Mouse (Mus musculus): Measurements from ENCODE around the gene Gsta4. TPM values are rescaled to one million over a fixed set of nuclear protein-coding genes. Genes with fewer than 3 reads are reported as not detected.
"Not testable (repeated sequence)": the region's sequence is repeated elsewhere in the genome, so short reads cannot be mapped to it uniquely, and the experiment has no call there.

Gene Gsta4
- polyA plus RNA-seq, 1 experiment from 2014 or later: 106 TPM

DNA sequence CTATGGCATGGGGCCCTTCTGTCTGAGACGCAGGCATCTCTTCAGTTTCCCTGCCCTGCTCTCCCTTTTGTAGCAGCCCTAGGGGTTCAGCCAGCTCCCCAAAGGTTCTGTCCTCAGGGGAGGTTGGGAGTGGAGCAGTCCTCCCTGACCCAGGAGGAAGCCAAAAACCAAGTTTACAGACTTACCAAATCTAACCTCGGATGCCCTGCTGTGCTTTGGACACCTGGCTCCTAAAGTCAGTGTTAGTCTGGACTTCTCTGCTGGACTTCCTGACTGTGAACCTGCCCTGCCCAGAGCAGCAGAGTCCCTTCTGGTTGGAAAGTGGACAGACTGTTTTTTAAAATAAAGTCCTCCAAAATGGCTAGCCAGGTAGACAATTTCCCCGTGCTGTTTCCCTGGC is 17.8 kb upstream of the Gsta4 start:
- no peaks in the 10 kb centered on the region for H3K4me1 ChIP-seq
- H3K4me2 ChIP-seq (replicated peaks): no peak overlapping the region
- H3K4me3 ChIP-seq (replicated peaks): no peak overlapping the region
- H3K36me3 ChIP-seq: peaks cover 75% of the 10 kb centered on the region
- H3K27ac ChIP-seq (replicated peaks): no peak overlapping the region
- WGBS: 91% methylated on average over 3 of the region's 3 CpGs
- no peak overlapping the region for H3K9ac ChIP-seq
- no peaks in the 10 kb centered on the region for H3K9me3 ChIP-seq (replicated peaks)
- H3K27me3 ChIP-seq: no peaks in the 10 kb centered on the region
- no peak for ATAC-seq (ENCODE audit: insufficient number of reproducible peaks, low FRiP score, low TSS enrichment, low read depth)

DNA sequence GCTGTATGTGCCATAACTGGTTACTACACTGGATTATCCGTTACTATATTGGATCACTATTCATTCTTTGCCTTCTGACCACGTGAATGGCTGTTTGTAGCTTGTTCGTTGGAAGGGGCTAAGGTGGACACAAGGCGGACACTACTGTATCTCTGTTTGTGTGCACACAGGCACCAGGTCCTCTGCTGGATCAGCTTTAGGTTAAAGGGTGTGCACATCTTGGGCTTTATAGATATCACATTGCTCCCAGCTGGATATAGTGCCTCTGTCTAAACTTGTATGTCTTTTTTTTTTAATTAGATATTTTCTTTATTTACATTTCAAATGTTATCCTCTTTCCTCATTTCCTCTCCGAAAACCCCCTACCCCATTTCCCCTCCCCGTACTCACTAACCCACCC is 17.1 kb upstream of the Gsta4 start:
- WGBS: 91% methylated on average over 6 of the region's 6 CpGs
- Histone ChIP-seq H3K27me3 (no peaks in the 10 kb centered on the region), H3K4me3 (replicated peaks) (no peak overlapping the region), H3K9ac (no peak overlapping the region), H3K4me2 (replicated peaks) (no peak overlapping the region), H3K9me3 (replicated peaks) (no peaks in the 10 kb centered on the region), H3K27ac (replicated peaks) (no peak overlapping the region), H3K36me3 (peaks cover 72% of the 10 kb centered on the region), H3K4me1 (no peaks in the 10 kb centered on the region)
- ATAC-seq (ENCODE audit: insufficient number of reproducible peaks, low FRiP score, low TSS enrichment, low read depth): no peak

DNA sequence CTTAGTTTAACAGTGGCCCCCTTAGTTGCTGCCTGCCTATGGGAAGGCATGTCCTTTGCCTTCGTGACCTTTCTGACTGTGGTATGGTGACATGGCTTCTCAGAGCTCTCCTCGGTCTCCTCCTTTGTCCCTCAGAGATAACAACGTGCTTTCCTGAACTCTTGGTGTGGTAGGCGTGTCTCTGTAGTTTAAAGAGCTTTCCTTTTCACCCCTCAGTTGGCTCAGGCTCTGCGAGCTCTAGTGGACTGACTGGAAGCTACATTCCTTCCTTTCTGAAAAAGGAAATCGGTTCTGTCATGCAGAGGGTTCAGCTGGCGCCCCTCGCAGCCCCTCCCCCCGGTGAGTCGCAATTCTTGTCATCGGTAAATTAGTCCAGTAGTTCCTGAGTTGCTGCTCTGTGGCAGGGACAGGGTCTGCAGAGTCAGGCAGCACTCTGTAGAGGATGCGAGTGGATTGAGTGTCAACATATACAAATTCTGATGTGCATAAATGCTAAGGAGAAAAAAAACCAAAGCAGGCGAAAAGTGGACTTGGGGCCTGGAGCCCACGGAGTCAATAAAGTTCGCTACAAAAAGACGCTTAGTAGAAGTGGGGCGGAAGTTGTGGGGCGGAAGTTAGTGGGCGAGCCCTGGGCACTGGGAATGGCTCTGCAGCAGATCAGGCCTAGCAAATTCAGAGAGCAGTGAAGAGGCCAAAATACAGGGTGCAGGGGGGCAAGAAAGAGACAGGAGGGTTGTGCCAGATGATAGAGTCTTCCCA is 15.7 kb upstream of the Gsta4 start:
- WGBS: 78% methylated on average over 19 of the region's 19 CpGs
- H3K36me3 ChIP-seq: peaks cover 58% of the 10 kb centered on the region

DNA sequence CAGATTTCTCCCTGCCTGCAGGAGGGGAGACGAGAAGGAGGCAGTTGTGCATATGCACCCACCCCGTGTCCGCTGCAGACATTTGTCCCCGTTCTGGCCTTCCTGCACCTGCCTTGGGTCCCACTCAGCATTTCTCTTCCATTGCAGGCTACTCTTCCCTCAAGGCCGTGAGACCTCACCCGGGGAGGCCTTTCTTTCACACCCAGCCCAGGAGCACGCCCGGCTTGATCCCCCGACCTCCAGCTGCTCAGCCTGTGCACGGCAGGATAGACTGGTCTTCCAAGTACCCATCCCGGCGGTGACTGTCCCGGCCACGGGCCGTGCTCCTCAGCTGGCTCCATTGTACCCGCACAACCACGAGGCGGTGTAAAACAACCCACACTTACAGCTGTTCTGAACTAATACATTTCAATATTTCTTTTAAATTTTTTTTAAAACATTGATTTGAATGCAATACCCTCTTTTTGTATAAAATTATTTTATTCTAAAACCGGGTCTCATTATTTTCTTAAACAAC is 15.1 kb upstream of the Gsta4 start:
- Histone ChIP-seq H3K36me3 (peaks cover 51% of the 10 kb centered on the region), H3K9me3 (replicated peaks) (no peaks in the 10 kb centered on the region), H3K4me2 (replicated peaks) (no peak overlapping the region), H3K27me3 (no peaks in the 10 kb centered on the region), H3K4me3 (replicated peaks) (no peak overlapping the region), H3K27ac (replicated peaks) (no peak overlapping the region), H3K9ac (no peak overlapping the region), H3K4me1 (no peaks in the 10 kb centered on the region)
- ATAC-seq (ENCODE audit: insufficient number of reproducible peaks, low FRiP score, low TSS enrichment, low read depth): no peak
- WGBS: 85% methylated on average over 19 of the region's 19 CpGs

More for the DNA sequence above, 15.7 kb upstream of the Gsta4 start:
- Histone ChIP-seq H3K9me3 (replicated peaks) (no peaks in the 10 kb centered on the region), H3K27ac (replicated peaks) (no peak overlapping the region), H3K4me2 (replicated peaks) (no peak overlapping the region), H3K9ac (no peak overlapping the region), H3K4me1 (no peaks in the 10 kb centered on the region), H3K4me3 (replicated peaks) (no peak overlapping the region), H3K27me3 (no peaks in the 10 kb centered on the region)
- no peak for ATAC-seq (ENCODE audit: insufficient number of reproducible peaks, low FRiP score, low TSS enrichment, low read depth)

DNA sequence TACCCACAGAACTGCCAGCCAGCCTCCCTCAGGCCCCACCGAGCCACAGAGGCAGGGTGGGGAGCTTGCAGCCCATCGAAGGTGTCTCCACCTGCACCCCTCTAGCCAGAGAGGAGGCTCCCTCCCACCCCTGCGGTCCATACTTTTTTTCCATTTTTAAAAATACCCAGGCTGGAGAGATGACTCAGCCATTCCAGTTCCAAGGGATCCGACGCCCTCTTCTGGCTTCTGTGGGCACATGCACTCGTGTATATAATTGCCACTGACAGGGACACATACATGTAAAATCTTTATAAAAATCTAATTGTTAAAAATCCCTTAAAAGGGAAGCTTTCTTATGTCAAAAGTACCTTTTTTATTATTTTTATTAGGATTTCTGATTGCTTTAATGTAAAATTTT is 13.7 kb upstream of the Gsta4 start:
- H3K9ac ChIP-seq: no peak overlapping the region
- peaks cover 45% of the 10 kb centered on the region for H3K36me3 ChIP-seq
- 92% methylated on average over 6 of the region's 6 CpGs for WGBS
- no peaks in the 10 kb centered on the region for H3K27me3 ChIP-seq
- H3K27ac ChIP-seq (replicated peaks): no peak overlapping the region
- no peak overlapping the region for H3K4me2 ChIP-seq (replicated peaks)
- H3K4me3 ChIP-seq (replicated peaks): no peak overlapping the region
- H3K4me1 ChIP-seq: no peaks in the 10 kb centered on the region
- H3K9me3 ChIP-seq (replicated peaks): no peaks in the 10 kb centered on the region
- no peak for ATAC-seq (ENCODE audit: insufficient number of reproducible peaks, low FRiP score, low TSS enrichment, low read depth)

DNA sequence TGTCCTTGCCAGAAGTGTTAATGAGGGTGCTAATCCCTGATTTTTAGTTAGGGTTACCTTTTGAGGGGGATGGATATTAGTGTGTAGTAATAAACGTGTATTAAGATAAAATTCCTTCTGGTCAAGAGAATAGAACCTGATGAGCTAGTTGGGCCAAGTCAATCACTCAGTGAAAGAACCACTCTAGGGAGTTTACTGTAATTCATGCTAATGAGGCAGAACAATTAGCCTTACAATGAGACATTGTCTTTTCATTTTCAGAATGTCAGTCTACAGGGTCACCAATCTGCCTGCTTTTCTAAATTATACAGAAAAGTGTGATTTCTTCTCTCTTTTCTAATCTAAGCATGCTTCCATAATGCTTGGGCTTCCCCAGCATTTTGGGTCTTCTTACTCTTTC is 8.6 kb upstream of the Gsta4 start:
- no peak overlapping the region for H3K27ac ChIP-seq (replicated peaks)
- H3K4me3 ChIP-seq (replicated peaks): no peak overlapping the region
- H3K27me3 ChIP-seq: no peaks in the 10 kb centered on the region
- no peak overlapping the region for H3K9ac ChIP-seq
- WGBS: 47% methylated on average over 1 of the region's 1 CpGs
- no peaks in the 10 kb centered on the region for H3K9me3 ChIP-seq (replicated peaks)
- no peak overlapping the region for H3K4me2 ChIP-seq (replicated peaks)
- peaks cover 10% of the 10 kb centered on the region; the same call in 1 of the 2 replicates for H3K36me3 ChIP-seq
- peaks cover 12% of the 10 kb centered on the region; the same call in 1 of the 2 replicates for H3K4me1 ChIP-seq
- no peak for ATAC-seq (ENCODE audit: insufficient number of reproducible peaks, low FRiP score, low TSS enrichment, low read depth)

DNA sequence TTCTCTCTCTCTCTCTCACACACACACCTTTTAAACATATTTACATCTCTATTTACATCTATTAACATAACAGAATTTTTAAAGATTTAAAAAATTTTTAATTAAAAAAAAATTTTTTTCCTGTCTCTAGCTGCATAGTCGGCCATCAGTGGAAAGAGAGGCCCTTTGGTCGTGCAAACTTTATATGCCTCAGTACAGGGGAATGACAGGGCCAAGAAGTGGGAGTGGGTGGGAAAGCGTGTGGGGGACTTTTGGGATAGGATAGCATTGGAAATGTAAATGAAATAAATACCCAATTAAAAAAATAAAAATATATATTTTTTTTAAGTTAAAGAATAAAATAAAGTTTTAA is 7.7 kb upstream of the Gsta4 start:
- H3K4me2 ChIP-seq (replicated peaks); H3K9me3 ChIP-seq (replicated peaks); H3K27ac ChIP-seq (replicated peaks); H3K9ac ChIP-seq; H3K4me3 ChIP-seq (replicated peaks); ATAC-seq (ENCODE audit: insufficient number of reproducible peaks, low FRiP score, low TSS enrichment, low read depth); H3K36me3 ChIP-seq; H3K27me3 ChIP-seq: not testable (repeated sequence)
- 31% methylated on average over 3 of the region's 3 CpGs for WGBS
- peaks cover 12% of the 10 kb centered on the region; the same call in 1 of the 2 replicates for H3K4me1 ChIP-seq

DNA sequence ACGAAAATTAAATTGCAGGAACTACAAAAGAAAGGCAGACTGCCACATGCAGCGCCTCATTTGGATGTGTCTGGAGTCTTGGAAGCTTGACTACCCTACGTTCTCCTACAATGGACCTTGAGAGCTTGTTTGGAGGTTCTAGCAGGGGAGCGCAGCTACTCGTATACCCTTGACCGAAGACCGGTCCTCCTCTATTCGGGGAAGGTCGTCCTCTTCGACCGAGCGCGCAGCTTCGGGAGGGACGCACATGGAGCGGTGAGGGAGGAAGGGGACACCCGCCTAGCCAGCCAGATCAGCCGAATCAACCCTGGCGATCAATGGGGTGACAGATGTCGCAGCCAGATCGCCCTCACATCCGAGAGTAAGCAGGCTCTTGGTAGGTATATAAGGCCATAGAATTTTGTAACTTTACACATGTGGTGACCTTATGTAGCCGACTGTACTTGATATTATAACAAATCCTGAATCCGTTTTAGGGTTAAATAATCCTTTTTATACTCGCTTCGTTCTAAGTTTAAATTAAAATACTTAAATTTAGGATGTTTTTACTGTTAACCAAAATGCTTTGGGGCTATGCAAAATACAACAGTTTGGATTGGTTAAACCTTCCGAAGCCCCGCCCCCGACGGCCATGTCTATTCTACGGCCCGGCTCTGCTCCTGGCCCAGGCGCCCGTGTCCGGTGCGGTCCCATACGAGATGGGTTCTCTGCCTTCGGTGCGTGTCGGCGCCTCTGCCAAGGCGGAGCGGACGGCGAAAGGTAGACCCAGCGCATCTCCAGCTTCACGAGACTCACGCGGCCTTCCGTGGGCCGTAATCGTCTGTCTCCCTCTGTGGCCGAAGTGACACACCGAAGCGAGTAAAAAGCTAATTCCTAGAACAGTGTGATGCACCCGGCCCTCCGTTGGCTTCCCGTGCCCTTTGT is 7.0 kb upstream of the Gsta4 start:
- peak overlapping the region; percentile 77 for H3K9ac ChIP-seq
- peak overlapping the region; percentile 66 for H3K4me2 ChIP-seq (replicated peaks)
- ATAC-seq (ENCODE audit: insufficient number of reproducible peaks, low FRiP score, low TSS enrichment, low read depth): peak; percentile 98
- peak overlapping the region; percentile 99 for H3K27ac ChIP-seq (replicated peaks)
- H3K9me3 ChIP-seq (replicated peaks): no peaks in the 10 kb centered on the region
- under 1% methylated on average over 54 of the region's 58 CpGs for WGBS
- peak overlapping the region; percentile 75 for H3K4me3 ChIP-seq (replicated peaks)
- peaks cover 12% of the 10 kb centered on the region; the same call in 1 of the 2 replicates for H3K4me1 ChIP-seq
- H3K36me3 ChIP-seq: no peaks in the 10 kb centered on the region
- H3K27me3 ChIP-seq: no peaks in the 10 kb centered on the region

DNA sequence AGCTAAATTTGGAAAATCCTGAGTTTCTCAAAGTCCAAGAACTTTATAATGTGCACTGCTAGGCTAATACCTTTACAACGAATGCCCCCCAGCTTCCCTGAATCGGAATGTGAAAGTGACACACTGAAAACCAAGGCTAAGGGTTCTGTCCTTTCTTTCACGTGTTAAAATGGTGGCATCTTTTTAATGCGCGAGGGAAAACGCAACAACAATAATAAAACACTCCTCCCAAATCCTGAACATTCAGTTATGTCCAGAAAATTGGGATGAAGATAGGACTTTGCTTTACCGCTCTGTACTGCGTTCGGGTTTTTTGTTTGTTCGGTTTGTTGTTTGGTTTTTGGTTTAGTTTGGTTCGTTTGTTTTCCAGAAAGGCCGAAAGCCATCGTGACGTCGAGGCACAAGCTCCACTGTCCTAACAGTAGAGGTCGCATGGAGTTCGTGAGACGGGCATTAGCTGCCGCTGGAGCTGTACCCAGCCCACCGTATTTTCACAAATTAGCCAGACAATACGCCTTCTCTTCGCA is 6.3 kb upstream of the Gsta4 start:
- Histone ChIP-seq H3K27me3 (no peaks in the 10 kb centered on the region), H3K4me3 (replicated peaks) (peak overlapping the region; percentile 75), H3K9me3 (replicated peaks) (no peaks in the 10 kb centered on the region), H3K4me2 (replicated peaks) (peak overlapping the region; percentile 66), H3K9ac (peak overlapping the region; percentile 77), H3K27ac (replicated peaks) (peak overlapping the region; percentile 99), H3K4me1 (peaks cover 12% of the 10 kb centered on the region; the same call in 1 of the 2 replicates), H3K36me3 (no peaks in the 10 kb centered on the region)
- ATAC-seq (ENCODE audit: insufficient number of reproducible peaks, low FRiP score, low TSS enrichment, low read depth): peak; percentile 68; the same call in 1 of the 2 replicates
- under 1% methylated on average over 22 of the region's 22 CpGs for WGBS

DNA sequence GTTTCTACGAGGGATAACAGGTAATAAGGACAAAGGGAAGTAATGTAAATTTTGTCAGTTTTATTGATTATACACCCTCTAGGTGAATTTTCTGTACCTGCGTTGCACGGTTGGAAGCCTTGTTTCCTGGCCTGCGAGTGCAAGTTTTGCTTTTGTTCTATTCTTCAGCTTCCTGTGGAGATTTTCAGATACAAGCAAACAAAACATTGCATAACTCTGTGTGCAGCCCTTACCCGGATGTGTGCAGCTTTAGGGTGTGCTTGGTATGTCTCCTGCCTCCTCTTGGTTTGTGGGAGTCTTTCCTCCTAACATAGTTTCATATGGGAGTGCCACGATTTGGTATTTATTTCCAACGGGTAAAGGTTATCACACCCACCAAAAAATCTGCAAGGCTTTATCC is 5.7 kb upstream of the Gsta4 start:
- Histone ChIP-seq H3K36me3 (no peaks in the 10 kb centered on the region), H3K4me1 (peaks cover 12% of the 10 kb centered on the region; the same call in 1 of the 2 replicates), H3K27me3 (no peaks in the 10 kb centered on the region), H3K4me2 (replicated peaks) (peak overlapping the region; percentile 66), H3K9me3 (replicated peaks) (no peaks in the 10 kb centered on the region), H3K4me3 (replicated peaks) (peak overlapping the region; percentile 75), H3K9ac (0 out of 2 replicates have a peak overlapping the region, but pooled peaks have one; percentile 1), H3K27ac (replicated peaks) (peak overlapping the region; percentile 99)
- 16% methylated on average over 7 of the region's 7 CpGs for WGBS
- ATAC-seq (ENCODE audit: insufficient number of reproducible peaks, low FRiP score, low TSS enrichment, low read depth): no peak

DNA sequence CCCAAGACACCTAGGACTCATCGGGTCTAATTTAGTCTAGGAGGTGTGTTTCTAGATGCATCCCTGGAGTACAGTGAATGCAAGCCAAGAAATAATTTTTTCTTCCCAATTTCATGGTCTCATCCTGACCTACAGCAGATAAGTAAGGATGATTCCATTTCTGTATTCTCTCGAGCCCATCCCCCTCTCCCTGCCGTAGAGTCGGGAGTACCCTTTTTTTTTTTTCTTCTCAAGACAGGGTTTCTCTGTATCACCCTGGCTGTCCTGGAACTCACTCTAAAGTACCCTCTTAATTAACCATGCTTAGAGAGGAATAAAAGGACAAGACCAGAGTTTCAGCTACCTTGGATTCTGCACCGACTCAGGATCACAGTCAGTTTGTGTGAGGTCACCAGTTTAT is 4.4 kb upstream of the Gsta4 start:
- Histone ChIP-seq H3K4me3 (replicated peaks) (no peak overlapping the region), H3K27me3 (no peaks in the 10 kb centered on the region), H3K4me2 (replicated peaks) (no peak overlapping the region), H3K9ac (no peak overlapping the region), H3K27ac (replicated peaks) (no peak overlapping the region), H3K9me3 (replicated peaks) (no peaks in the 10 kb centered on the region), H3K4me1 (peaks cover 12% of the 10 kb centered on the region; the same call in 1 of the 2 replicates), H3K36me3 (no peaks in the 10 kb centered on the region)
- no peak for ATAC-seq (ENCODE audit: insufficient number of reproducible peaks, low FRiP score, low TSS enrichment, low read depth)
- WGBS: 67% methylated on average over 5 of the region's 5 CpGs
